Mouse (Mus musculus) CH12.LX (cell line): ENCODE data around the gene Abhd16a. TPM values are rescaled to one million over a fixed set of nuclear protein-coding genes. Genes with fewer than 3 reads are reported as not detected.

Source experiments
- DNase-seq: peaks from one replicate; pipeline ENCODE4 v3.0.0-alpha.2; 2013; ENCODE audit errors: extremely low read depth
- H3K27ac ChIP-seq: 2 replicates; pipeline ENCODE4 v1.5.1; 2012; ENCODE audit warnings: low read depth, mild to moderate bottlenecking, control low read depth, moderate library complexity; ENCODE audit not compliant: insufficient read depth
- H3K27me3 ChIP-seq: replicated peaks from 2 replicates; pipeline ENCODE3; 2012; ENCODE audit warnings: inconsistent platforms
- H3K36me3 ChIP-seq, 2 experiments: replicated peaks in 1 of 2; 2 replicates each; pipeline versions ENCODE3 to v1.6.1; 2012; ENCODE audit warnings: inconsistent platforms in 1 of 2, low read length in 1 of 2, mild to moderate bottlenecking in 1 of 2, mixed read lengths in 1 of 2, moderate library complexity in 1 of 2; ENCODE audit not compliant: control insufficient read depth in 1 of 2, insufficient read depth in 1 of 2
- H3K4me1 ChIP-seq, 2 experiments: 2 replicates each; pipeline ENCODE4 v1.6.1; 2012; ENCODE audit warnings: inconsistent platforms in 1 of 2, moderate library complexity in 1 of 2; ENCODE audit not compliant: insufficient read depth in 2 of 2, control insufficient read depth in 1 of 2
- H3K4me2 ChIP-seq: 2 replicates; pipeline ENCODE4 v1.6.1; 2012; ENCODE audit warnings: low read depth, mild to moderate bottlenecking, control low read depth; ENCODE audit not compliant: poor library complexity, insufficient read depth, severe bottlenecking
- H3K4me3 ChIP-seq, 3 experiments: fragments of 150-350 bp in 1 of 3; sonication (generic) in 1 of 3; replicated peaks in 1 of 3; 2 replicates each; pipeline versions ENCODE3 to v1.5.1; 2011 to 2012; ENCODE audit warnings: low read depth in 2 of 3, low read length in 2 of 3, mild to moderate bottlenecking in 2 of 3, moderate library complexity in 2 of 3, control low read depth in 1 of 3, improper control_type of control experiment in 1 of 3, inconsistent platforms in 1 of 3, mixed read lengths in 1 of 3; ENCODE audit not compliant: poor library complexity in 1 of 3
- H3K79me2 ChIP-seq: replicated peaks from 2 replicates; pipeline ENCODE4 v1.6.1; 2012; ENCODE audit warnings: mild to moderate bottlenecking, moderate library complexity; ENCODE audit not compliant: control insufficient read depth, poor library complexity, insufficient read depth, severe bottlenecking; ENCODE audit errors: extremely low read depth
- H3K9ac ChIP-seq: 2 replicates; pipeline ENCODE4 v1.6.1; 2012; ENCODE audit warnings: low read depth, mild to moderate bottlenecking, control low read depth, moderate library complexity; ENCODE audit not compliant: insufficient read depth
- H3K9me3 ChIP-seq: replicated peaks from 2 replicates; pipeline ENCODE3; 2012; ENCODE audit warnings: low read length, inconsistent platforms, mixed read lengths
- CHD1 ChIP-seq: IDR thresholded peaks from 2 replicates; pipeline ENCODE4 v1.6.1; 2012; ENCODE audit warnings: low read depth, low read length, improper control_type of control experiment, inconsistent platforms
- CHD2 ChIP-seq: IDR thresholded peaks from 2 replicates; pipeline ENCODE4 v1.6.1; 2011; ENCODE audit warnings: low read length, improper control_type of control experiment
- CTCF ChIP-seq, 2 experiments: IDR thresholded peaks in 1 of 2; conservative IDR thresholded peaks in 1 of 2; 2 replicates each; pipeline ENCODE4 v1.5.1; 2011 to 2012; ENCODE audit warnings: low read depth in 2 of 2, low read length in 2 of 2, improper control_type of control experiment in 1 of 2, inconsistent platforms in 1 of 2, mild to moderate bottlenecking in 1 of 2, moderate library complexity in 1 of 2
- EP300 ChIP-seq: IDR thresholded peaks from 2 replicates; pipeline ENCODE4 v1.6.1; 2011; ENCODE audit warnings: low read length, improper control_type of control experiment
- GABPA ChIP-seq: IDR thresholded peaks from 2 replicates; pipeline ENCODE4 v1.6.1; 2012; ENCODE audit warnings: low read depth, low read length, improper control_type of control experiment, inconsistent platforms; ENCODE audit not compliant: insufficient replicate concordance
- HCFC1 ChIP-seq: IDR thresholded peaks from 2 replicates; pipeline ENCODE4 v1.6.1; 2012; ENCODE audit warnings: low read depth, mild to moderate bottlenecking, inconsistent platforms, low read length, improper control_type of control experiment
- JUN ChIP-seq: IDR thresholded peaks from 2 replicates; pipeline ENCODE4 v1.6.1; 2011; ENCODE audit warnings: low read depth, mild to moderate bottlenecking, low read length, improper control_type of control experiment, moderate library complexity; ENCODE audit not compliant: insufficient read depth
- KAT2A ChIP-seq: IDR thresholded peaks from 2 replicates; pipeline ENCODE4 v1.6.1; 2012; ENCODE audit warnings: low read length, improper control_type of control experiment, inconsistent platforms; ENCODE audit not compliant: insufficient replicate concordance
- MAFK ChIP-seq: IDR thresholded peaks from 2 replicates; pipeline ENCODE4 v1.6.1; 2011; ENCODE audit warnings: low read length, improper control_type of control experiment; ENCODE audit not compliant: insufficient replicate concordance
- MEF2A ChIP-seq: IDR thresholded peaks from 2 replicates; pipeline ENCODE4 v1.6.1; 2014; ENCODE audit warnings: low read depth, mild to moderate bottlenecking, inconsistent platforms, low read length, improper control_type of control experiment, borderline replicate concordance
- NELFE ChIP-seq: IDR thresholded peaks from 2 replicates; pipeline ENCODE4 v1.6.1; 2011; ENCODE audit warnings: low read depth, low read length, improper control_type of control experiment
- POLR2A ChIP-seq: IDR thresholded peaks from 2 replicates; pipeline ENCODE4 v1.6.1; 2011; ENCODE audit warnings: low read depth, mild to moderate bottlenecking, improper control_type of control experiment, low read length
- POLR2AphosphoS2 ChIP-seq: IDR thresholded peaks from 2 replicates; pipeline ENCODE4 v1.6.1; 2011; ENCODE audit warnings: low read depth, low read length, improper control_type of control experiment
- RAD21 ChIP-seq: IDR thresholded peaks from 2 replicates; pipeline ENCODE4 v1.6.1; 2011; ENCODE audit warnings: low read depth, mild to moderate bottlenecking, low read length, improper control_type of control experiment, moderate library complexity
- RCOR1 ChIP-seq: conservative IDR thresholded peaks from 2 replicates; pipeline ENCODE4 v1.6.1; 2012; ENCODE audit warnings: low read depth, mild to moderate bottlenecking, inconsistent platforms, low read length, improper control_type of control experiment
- SMC3 ChIP-seq: IDR thresholded peaks from 2 replicates; pipeline ENCODE4 v1.6.1; 2011; ENCODE audit warnings: low read depth, low read length, improper control_type of control experiment
- TCF12 ChIP-seq: IDR thresholded peaks from 2 replicates; pipeline ENCODE4 v1.6.1; 2014; ENCODE audit warnings: low read depth, mild to moderate bottlenecking, inconsistent platforms, low read length, improper control_type of control experiment
- USF1 ChIP-seq: IDR thresholded peaks from 2 replicates; pipeline ENCODE4 v1.6.1; 2014; ENCODE audit warnings: low read depth, mild to moderate bottlenecking, inconsistent platforms, low read length, improper control_type of control experiment
- USF2 ChIP-seq: conservative IDR thresholded peaks from 2 replicates; pipeline ENCODE4 v1.6.1; 2011; ENCODE audit warnings: low read depth, low read length, improper control_type of control experiment
- ZC3H11A ChIP-seq: IDR thresholded peaks from 2 replicates; pipeline ENCODE4 v1.6.1; 2012; ENCODE audit warnings: low read depth, mild to moderate bottlenecking, inconsistent platforms, low read length, improper control_type of control experiment
- ZMIZ1 ChIP-seq: IDR thresholded peaks from 2 replicates; pipeline ENCODE4 v1.6.1; 2012; ENCODE audit warnings: low read depth, mild to moderate bottlenecking, inconsistent platforms, low read length, improper control_type of control experiment
- ZNF384 ChIP-seq: IDR thresholded peaks from 2 replicates; pipeline ENCODE4 v1.6.1; 2012; ENCODE audit warnings: low read depth, low read length, improper control_type of control experiment, inconsistent platforms
- dilution Hi-C: fragments of 300-500 bp; cut with MboI; formaldehyde crosslinking; loops from 2 replicates; pipeline ENCODE4 v1.14.3; 2020; ENCODE audit warnings: low sequenced_read_pairs; ENCODE audit not compliant: extremely low pct_unique_long_range_greater_than_20kb, extremely low pct_ligation_motif_present
- in situ Hi-C: fragments of 300-500 bp; cut with MboI; formaldehyde crosslinking; loops from 3 replicates; pipeline ENCODE4 v1.14.3; 2019; ENCODE audit warnings: low sequenced_read_pairs, low pct_ligation_motif_present, low pct_unique_long_range_greater_than_20kb, mixed read lengths
- polyA plus RNA-seq: library from polyadenylated mRNA; unstranded; fragments of >175 nt; gene quantifications from 2 replicates; pipeline ENCODE4 v1.2.1, GENCODE M21; 2012; ENCODE audit warnings: low read depth; ENCODE audit not compliant: insufficient read length
- total RNA-seq, 2 experiments: library from RNA; depleted of rRNA; stranded (reverse); fragments of 300-350 nt in 1 of 2; fragments of >200 nt in 1 of 2; gene quantifications; 2 replicates each; pipeline ENCODE4 v1.2.3; 2012 to 2014

Gene Abhd16a
- total and polyA plus RNA-seq, 3 experiments = 11.6 to 16.6 (median 15.3) TPM

GRCm38 (mm10) chr17:35043794-35044193 is 45.3 kb upstream of the Abhd16a start:
- Histone ChIP-seq H3K9ac (no peak overlapping the region), H3K9me3 (no peaks in the 10 kb centered on the region), H3K4me2 (no peak overlapping the region), H3K4me1 (peaks cover 5 to 57% of the 10 kb centered on the region in 2 experiments; a peak in 3 of 4 replicates), H3K27me3 (no peaks in the 10 kb centered on the region), H3K27ac (no peak overlapping the region), H3K36me3 (peaks cover 0 to 5% of the 10 kb centered on the region in 2 experiments), H3K79me2 (no peaks in the 10 kb centered on the region), H3K4me3 (no peak overlapping the region)
- in situ Hi-C loops (no loop called here), dilution Hi-C loops (no loop called here)
- no peak for TF ChIP-seq SMC3
- TF ChIP-seq MEF2A = no peak
- no peak for TF ChIP-seq NELFE
- TF ChIP-seq HCFC1 = no peak
- no peak for DNase-seq

- dilution Hi-C loops = no loop called here
- Histone ChIP-seq H3K4me1 (peaks cover 5 to 57% of the 10 kb centered on the region in 2 experiments; a peak in 3 of 4 replicates), H3K27ac (no peak overlapping the region)
Observed at GRCm38 (mm10) chr17:35044904-35045806, 43.9 kb upstream of the Abhd16a start.

GRCm38 (mm10) chr17:35045807-35046680 is 43.0 kb upstream of the Abhd16a start:
- Histone ChIP-seq H3K4me3 (peak overlapping the region; percentile 44 to 67 (median 62)), H3K9ac (peak overlapping the region; percentile 65), H3K27me3 (no peaks in the 10 kb centered on the region), H3K27ac (peak overlapping the region; percentile 34; the same call in 1 of the 2 replicates), H3K36me3 (peaks cover 0 to 2% of the 10 kb centered on the region in 2 experiments), H3K79me2 (peaks cover 7% of the 10 kb centered on the region; the same call in 1 of the 2 replicates), H3K4me2 (peak overlapping the region; percentile 47), H3K9me3 (no peaks in the 10 kb centered on the region), H3K4me1 (peaks cover 5 to 57% of the 10 kb centered on the region in 2 experiments; a peak in 3 of 4 replicates)
- dilution Hi-C loops (no loop called here), in situ Hi-C loops (no loop called here)
- DNase-seq = no peak
- TF ChIP-seq JUN (no peak), CHD1 (no peak), POLR2A (peak; percentile 56; the same call in 1 of the 2 replicates), USF2 (no peak), TCF12 (peak; percentile 20; the same call in 1 of the 2 replicates), ZC3H11A (no peak), KAT2A (no peak), RAD21 (no peak), NELFE (peak; percentile 59), CHD2 (no peak), ZMIZ1 (peak; percentile 15; the same call in 1 of the 2 replicates), USF1 (no peak), GABPA (no peak), MEF2A (no peak), POLR2AphosphoS2 (no peak), SMC3 (no peak), RCOR1 (no peak)

More at GRCm38 (mm10) chr17:35044904-35045806, 43.9 kb upstream of the Abhd16a start:
- H3K79me2 ChIP-seq = 0 out of 2 replicates have a peak, but pooled peaks cover 3% of the 10 kb centered on the region
- in situ Hi-C loops = no loop called here
- H3K4me2 ChIP-seq = 0 out of 2 replicates have a peak overlapping the region, but pooled peaks have one; percentile 47
- H3K9me3 ChIP-seq = no peaks in the 10 kb centered on the region
- H3K36me3 ChIP-seq = peaks cover 0 to 2% of the 10 kb centered on the region in 2 experiments
- no peaks in the 10 kb centered on the region for H3K27me3 ChIP-seq
- peak overlapping the region; percentile 65; the same call in 1 of the 2 replicates for H3K9ac ChIP-seq
- no peak for DNase-seq
- no peak for TF ChIP-seq EP300
- 0 out of 2 replicates have a peak, but pooled peaks have one; percentile 9 for TF ChIP-seq ZNF384
- 0 out of 4 replicates have a peak, but pooled peaks of 1 of the 2 experiments have one; percentile 2 for TF ChIP-seq CTCF (conservative IDR thresholded peaks at IDR 0.05 in 1 of 2, IDR thresholded peaks at IDR 0.05 in 1 of 2; ENCODE audit: low read depth in 2 of 2, low read length in 2 of 2)
- no peak for TF ChIP-seq MAFK
- no peak for TF ChIP-seq RAD21
- H3K4me3 ChIP-seq = peak overlapping the region in 2 of 3 experiments; percentile 62 to 67
